Mouse (Mus musculus): Measurements from ENCODE around the gene Plpp3. TPM values are rescaled to one million over a fixed set of nuclear protein-coding genes. Genes with fewer than 3 reads are reported as not detected.

Gene Plpp3
- total and polyA plus RNA-seq, 3 experiments = not detected

- DNase-seq (ENCODE audit: low read depth, low spot score) = no peak
- no peaks in the 10 kb centered on the region for H3K9me3 ChIP-seq (replicated peaks; ENCODE audit: insufficient read depth, low read length)
- H3K79me2 ChIP-seq (ENCODE audit: control insufficient read depth, insufficient read depth, low read length, poor library complexity) = no peaks in the 10 kb centered on the region
- H3K4me1 ChIP-seq (ENCODE audit: control insufficient read depth in 1 of 2, insufficient read depth in 2 of 2, low read length in 2 of 2) = no peaks in the 10 kb centered on the region
- H3K27ac ChIP-seq (ENCODE audit: control insufficient read depth, low read depth, low read length) = no peak overlapping the region
- no peak overlapping the region for H3K4me3 ChIP-seq (ENCODE audit: control insufficient read depth in 1 of 2, insufficient read depth in 1 of 2, low read depth in 2 of 2, low read length in 2 of 2)
- TF ChIP-seq NRF1 (IDR thresholded peaks at IDR 0.05; ENCODE audit: insufficient read depth, low read depth, low read length, poor library complexity, severe bottlenecking) (no peak), POLR2AphosphoS5 (IDR thresholded peaks at IDR 0.05; ENCODE audit: borderline replicate concordance, low read depth, low read length) (no peak), MXI1 (IDR thresholded peaks at IDR 0.05; ENCODE audit: low read depth, low read length) (no peak), E2F4 (IDR thresholded peaks at IDR 0.05; ENCODE audit: borderline replicate concordance, low read depth, low read length) (no peak), GATA1 (IDR thresholded peaks at IDR 0.05; ENCODE audit: low read depth, low read length) (no peak), UBTF (IDR thresholded peaks at IDR 0.05; ENCODE audit: borderline replicate concordance, insufficient read depth, low read depth, low read length) (no peak), ZNF384 (IDR thresholded peaks at IDR 0.05; ENCODE audit: low read depth, low read length) (no peak), RCOR1 (IDR thresholded peaks at IDR 0.05; ENCODE audit: low read depth, low read length) (no peak), MYB (IDR thresholded peaks at IDR 0.05; ENCODE audit: low read depth, low read length) (no peak), RAD21 (IDR thresholded peaks at IDR 0.05; ENCODE audit: low read depth, low read length) (no peak), MEF2A (IDR thresholded peaks at IDR 0.05; ENCODE audit: extremely low read depth, insufficient replicate concordance, low read depth, low read length, poor library complexity, severe bottlenecking) (no peak), MYC (IDR thresholded peaks at IDR 0.05; ENCODE audit: low read depth, low read length) (no peak), USF1 (IDR thresholded peaks at IDR 0.05; ENCODE audit: low read depth, low read length) (no peak), USF2 (IDR thresholded peaks at IDR 0.05; ENCODE audit: borderline replicate concordance in 1 of 2, insufficient read depth in 1 of 2, low read depth in 1 of 2, low read length in 2 of 2) (no peak), TAL1 (IDR thresholded peaks at IDR 0.05; ENCODE audit: low read length) (no peak), NELFE (IDR thresholded peaks at IDR 0.05; ENCODE audit: low read depth, low read length) (no peak), CTCF (IDR thresholded peaks at IDR 0.05 in 2 of 3, conservative IDR thresholded peaks at IDR 0.05 in 1 of 3; ENCODE audit: control insufficient read depth in 1 of 3, insufficient read depth in 1 of 3, low read depth in 2 of 3, low read length in 3 of 3, poor library complexity in 1 of 3, severe bottlenecking in 1 of 3) (no peak), ZC3H11A (IDR thresholded peaks at IDR 0.05; ENCODE audit: low read depth, low read length) (no peak)
- H3K9ac ChIP-seq (ENCODE audit: control insufficient read depth, low read depth, low read length, poor library complexity, severe bottlenecking) = no peak overlapping the region
- no peaks in the 10 kb centered on the region for H3K36me3 ChIP-seq (ENCODE audit: control insufficient read depth in 1 of 2, insufficient read depth in 2 of 2, low read length in 2 of 2)
- H3K27me3 ChIP-seq (ENCODE audit: control insufficient read depth in 1 of 2, insufficient read depth in 2 of 2, low read length in 2 of 2) = no peaks in the 10 kb centered on the region
Observed at GRCm38 (mm10) chr4:105170811-105171401, 13.8 kb downstream of the Plpp3 start.

GRCm38 (mm10) chr4:105171432-105171831 is 14.3 kb downstream of the Plpp3 start:
- no peak overlapping the region for H3K4me3 ChIP-seq (ENCODE audit: control insufficient read depth in 1 of 2, insufficient read depth in 1 of 2, low read depth in 2 of 2, low read length in 2 of 2)
- no peaks in the 10 kb centered on the region for H3K27me3 ChIP-seq (ENCODE audit: control insufficient read depth in 1 of 2, insufficient read depth in 2 of 2, low read length in 2 of 2)
- H3K9ac ChIP-seq (ENCODE audit: control insufficient read depth, low read depth, low read length, poor library complexity, severe bottlenecking) = no peak overlapping the region
- H3K9me3 ChIP-seq (replicated peaks; ENCODE audit: insufficient read depth, low read length) = no peaks in the 10 kb centered on the region
- H3K79me2 ChIP-seq (ENCODE audit: control insufficient read depth, insufficient read depth, low read length, poor library complexity) = no peaks in the 10 kb centered on the region
- no peak overlapping the region for H3K27ac ChIP-seq (ENCODE audit: control insufficient read depth, low read depth, low read length)
- no peaks in the 10 kb centered on the region for H3K36me3 ChIP-seq (ENCODE audit: control insufficient read depth in 1 of 2, insufficient read depth in 2 of 2, low read length in 2 of 2)
- TF ChIP-seq MAZ (IDR thresholded peaks at IDR 0.05; ENCODE audit: low read depth, low read length) = no peak
- TF ChIP-seq HCFC1 (IDR thresholded peaks at IDR 0.05; ENCODE audit: low read depth, low read length) = no peak
- TF ChIP-seq POLR2AphosphoS5 (IDR thresholded peaks at IDR 0.05; ENCODE audit: borderline replicate concordance, low read depth, low read length) = no peak
- no peak for TF ChIP-seq GATA1 (IDR thresholded peaks at IDR 0.05; ENCODE audit: low read depth, low read length)
- TF ChIP-seq SMC3 (IDR thresholded peaks at IDR 0.05; ENCODE audit: low read depth, low read length) = no peak
- TF ChIP-seq CTCF (IDR thresholded peaks at IDR 0.05 in 2 of 3, conservative IDR thresholded peaks at IDR 0.05 in 1 of 3; ENCODE audit: control insufficient read depth in 1 of 3, insufficient read depth in 1 of 3, low read depth in 2 of 3, low read length in 3 of 3, poor library complexity in 1 of 3, severe bottlenecking in 1 of 3) = no peak
- no peak for TF ChIP-seq BHLHE40 (IDR thresholded peaks at IDR 0.05; ENCODE audit: borderline replicate concordance, low read depth, low read length)
- no peak for TF ChIP-seq UBTF (IDR thresholded peaks at IDR 0.05; ENCODE audit: borderline replicate concordance, insufficient read depth, low read depth, low read length)
- no peak for TF ChIP-seq ZMIZ1 (IDR thresholded peaks at IDR 0.05; ENCODE audit: low read depth, low read length)
- no peak for TF ChIP-seq USF2 (IDR thresholded peaks at IDR 0.05; ENCODE audit: borderline replicate concordance in 1 of 2, insufficient read depth in 1 of 2, low read depth in 1 of 2, low read length in 2 of 2)
- TF ChIP-seq NELFE (IDR thresholded peaks at IDR 0.05; ENCODE audit: low read depth, low read length) = no peak
- TF ChIP-seq EP300 (IDR thresholded peaks at IDR 0.05; ENCODE audit: low read depth in 1 of 2, low read length in 2 of 2) = no peak
- TF ChIP-seq ETS1 (IDR thresholded peaks at IDR 0.05; ENCODE audit: low read depth, low read length) = no peak
- TF ChIP-seq POLR2A (IDR thresholded peaks at IDR 0.05; ENCODE audit: control insufficient read depth in 1 of 2, insufficient read depth in 1 of 2, low read depth in 1 of 2, low read length in 2 of 2, poor library complexity in 1 of 2) = no peak
- TF ChIP-seq ZC3H11A (IDR thresholded peaks at IDR 0.05; ENCODE audit: low read depth, low read length) = no peak
- TF ChIP-seq KAT2A (conservative IDR thresholded peaks at IDR 0.05; ENCODE audit: low read depth, low read length) = no peak
- no peak for TF ChIP-seq CHD2 (IDR thresholded peaks at IDR 0.05; ENCODE audit: low read length)
- TF ChIP-seq RCOR1 (IDR thresholded peaks at IDR 0.05; ENCODE audit: low read depth, low read length) = no peak
- no peak for TF ChIP-seq MAX (IDR thresholded peaks at IDR 0.05; ENCODE audit: low read length)
- no peaks in the 10 kb centered on the region for H3K4me1 ChIP-seq (ENCODE audit: control insufficient read depth in 1 of 2, insufficient read depth in 2 of 2, low read length in 2 of 2)
- DNase-seq (ENCODE audit: low read depth, low spot score) = no peak
